Mouse (Mus musculus): ENCODE results near the gene Adarb1. TPM values are rescaled to one million over a fixed set of nuclear protein-coding genes. Genes with fewer than 3 reads are reported as not detected.

Gene Adarb1
- 5.6 and 6.9 TPM in 2 replicates for polyA plus RNA-seq (2015; fragmentation: Nextera tagmentation; extraction: Ambion mirVana)

- peak within 1 kb of the TSS; percentile 58; the same call in 1 of the 2 replicates for H3K27ac ChIP-seq (replicated peaks)
- no peaks in the 10 kb centered on the region for H3K36me3 ChIP-seq (ENCODE audit: control insufficient read depth, insufficient read depth, low read length)
- H3K9ac ChIP-seq (ENCODE audit: low read length) = peak within 1 kb of the TSS; percentile 66
- DNase-seq (ENCODE audit: low spot score) = peak; percentile 90
- no peak for TF ChIP-seq EP300 (optimal IDR thresholded peaks at IDR 0.05)
- no peak for TF ChIP-seq CTCF (IDR thresholded peaks at IDR 0.05; ENCODE audit: low read depth)
- WGBS = under 1% methylated on average over 49 of the region's 57 CpGs
- peak; percentile 94 for ATAC-seq (ENCODE audit: low FRiP score, low TSS enrichment)
- peak within 1 kb of the TSS; percentile 76 for H3K4me2 ChIP-seq (replicated peaks; ENCODE audit: low read depth)
- H3K4me1 ChIP-seq (replicated peaks; ENCODE audit: control insufficient read depth, insufficient read depth) = peaks cover 7% of the 10 kb centered on the region; the same call in 1 of the 2 replicates
- no peaks in the 10 kb centered on the region for H3K9me3 ChIP-seq (ENCODE audit: control insufficient read depth, low read length)
- peak within 1 kb of the TSS; percentile 82 for H3K4me3 ChIP-seq (ENCODE audit: low read depth, low read length)
- no peaks in the 10 kb centered on the region for H3K27me3 ChIP-seq (ENCODE audit: control insufficient read depth, insufficient read depth, low read length)
These were observed at the start of gene Adarb1 for GRCm38 (mm10) chr10:77418138-77418537. TSS of gene Adarb1 (minus strand) at chr10:77418270.

GRCm38 (mm10) chr10:77467407-77467806 is 49.3 kb upstream of the Adarb1 start:
- ATAC-seq (ENCODE audit: low FRiP score, low TSS enrichment) (no peak), DNase-seq (ENCODE audit: low spot score) (no peak)
- no peak for TF ChIP-seq EP300 (optimal IDR thresholded peaks at IDR 0.05)
- TF ChIP-seq CTCF (IDR thresholded peaks at IDR 0.05; ENCODE audit: low read depth) = no peak
- Histone ChIP-seq H3K4me3 (ENCODE audit: low read depth, low read length) (no peak overlapping the region), H3K27ac (replicated peaks) (no peak overlapping the region), H3K4me2 (replicated peaks; ENCODE audit: low read depth) (no peak overlapping the region), H3K27me3 (ENCODE audit: control insufficient read depth, insufficient read depth, low read length) (no peaks in the 10 kb centered on the region), H3K9ac (ENCODE audit: low read length) (no peak overlapping the region), H3K9me3 (ENCODE audit: control insufficient read depth, low read length) (no peaks in the 10 kb centered on the region), H3K4me1 (replicated peaks; ENCODE audit: control insufficient read depth, insufficient read depth) (peaks cover 11% of the 10 kb centered on the region; the same call in 1 of the 2 replicates), H3K36me3 (ENCODE audit: control insufficient read depth, insufficient read depth, low read length) (no peaks in the 10 kb centered on the region)
- WGBS = 72% methylated on average over 6 of the region's 6 CpGs

- ATAC-seq (ENCODE audit: low FRiP score, low TSS enrichment) (no peak), DNase-seq (ENCODE audit: low spot score) (no peak)
- H3K4me1 ChIP-seq (replicated peaks; ENCODE audit: control insufficient read depth, insufficient read depth) = peaks cover 8% of the 10 kb centered on the region; the same call in 1 of the 2 replicates
- no peaks in the 10 kb centered on the region for H3K9me3 ChIP-seq (ENCODE audit: control insufficient read depth, low read length)
- no peaks in the 10 kb centered on the region for H3K27me3 ChIP-seq (ENCODE audit: control insufficient read depth, insufficient read depth, low read length)
- no peak overlapping the region for H3K4me2 ChIP-seq (replicated peaks; ENCODE audit: low read depth)
- 46% methylated on average over 5 of the region's 5 CpGs for WGBS
- TF ChIP-seq EP300 (optimal IDR thresholded peaks at IDR 0.05) (no peak), CTCF (IDR thresholded peaks at IDR 0.05; ENCODE audit: low read depth) (no peak)
- H3K4me3 ChIP-seq (ENCODE audit: low read depth, low read length) = no peak overlapping the region
- no peak overlapping the region for H3K9ac ChIP-seq (ENCODE audit: low read length)
- H3K36me3 ChIP-seq (ENCODE audit: control insufficient read depth, insufficient read depth, low read length) = no peaks in the 10 kb centered on the region
- H3K27ac ChIP-seq (replicated peaks) = no peak overlapping the region
These were observed 47.8 kb upstream of the Adarb1 start for GRCm38 (mm10) chr10:77465902-77466301.

GRCm38 (mm10) chr10:77464181-77464936 is 46.3 kb upstream of the Adarb1 start:
- no peak for TF ChIP-seq EP300 (optimal IDR thresholded peaks at IDR 0.05)
- no peak for TF ChIP-seq CTCF (IDR thresholded peaks at IDR 0.05; ENCODE audit: low read depth)
- H3K27me3 ChIP-seq (ENCODE audit: control insufficient read depth, insufficient read depth, low read length) = no peaks in the 10 kb centered on the region
- no peak overlapping the region for H3K4me2 ChIP-seq (replicated peaks; ENCODE audit: low read depth)
- H3K36me3 ChIP-seq (ENCODE audit: control insufficient read depth, insufficient read depth, low read length) = no peaks in the 10 kb centered on the region
- H3K9ac ChIP-seq (ENCODE audit: low read length) = no peak overlapping the region
- DNase-seq (ENCODE audit: low spot score) (peak; percentile 31), ATAC-seq (ENCODE audit: low FRiP score, low TSS enrichment) (peak; percentile 77)
- peaks cover 8% of the 10 kb centered on the region; the same call in 1 of the 2 replicates for H3K4me1 ChIP-seq (replicated peaks; ENCODE audit: control insufficient read depth, insufficient read depth)
- no peaks in the 10 kb centered on the region for H3K9me3 ChIP-seq (ENCODE audit: control insufficient read depth, low read length)
- H3K4me3 ChIP-seq (ENCODE audit: low read depth, low read length) = no peak overlapping the region
- H3K27ac ChIP-seq (replicated peaks) = peak overlapping the region; percentile 56
- 27% methylated on average over 10 of the region's 10 CpGs for WGBS

GRCm38 (mm10) chr10:77461161-77461560 is 43.1 kb upstream of the Adarb1 start:
- Histone ChIP-seq H3K4me3 (ENCODE audit: low read depth, low read length) (no peak overlapping the region), H3K27me3 (ENCODE audit: control insufficient read depth, insufficient read depth, low read length) (no peaks in the 10 kb centered on the region), H3K36me3 (ENCODE audit: control insufficient read depth, insufficient read depth, low read length) (no peaks in the 10 kb centered on the region), H3K9me3 (ENCODE audit: control insufficient read depth, low read length) (no peaks in the 10 kb centered on the region), H3K9ac (ENCODE audit: low read length) (no peak overlapping the region), H3K27ac (replicated peaks) (no peak overlapping the region), H3K4me1 (replicated peaks; ENCODE audit: control insufficient read depth, insufficient read depth) (peaks cover 8% of the 10 kb centered on the region; the same call in 1 of the 2 replicates), H3K4me2 (replicated peaks; ENCODE audit: low read depth) (no peak overlapping the region)
- DNase-seq (ENCODE audit: low spot score) = no peak
- 88% methylated on average over 8 of the region's 8 CpGs for WGBS
- ATAC-seq (ENCODE audit: low FRiP score, low TSS enrichment) = no peak
- no peak for TF ChIP-seq CTCF (IDR thresholded peaks at IDR 0.05; ENCODE audit: low read depth)
- no peak for TF ChIP-seq EP300 (optimal IDR thresholded peaks at IDR 0.05)

GRCm38 (mm10) chr10:77457701-77458100 is 39.6 kb upstream of the Adarb1 start:
- no peaks in the 10 kb centered on the region for H3K27me3 ChIP-seq (ENCODE audit: control insufficient read depth, insufficient read depth, low read length)
- H3K27ac ChIP-seq (replicated peaks) = no peak overlapping the region
- no peak overlapping the region for H3K4me3 ChIP-seq (ENCODE audit: low read depth, low read length)
- no peaks in the 10 kb centered on the region for H3K9me3 ChIP-seq (ENCODE audit: control insufficient read depth, low read length)
- 81% methylated on average over 3 of the region's 3 CpGs for WGBS
- H3K4me1 ChIP-seq (replicated peaks; ENCODE audit: control insufficient read depth, insufficient read depth) = 0 out of 2 replicates have a peak, but pooled peaks cover 3% of the 10 kb centered on the region
- TF ChIP-seq CTCF (IDR thresholded peaks at IDR 0.05; ENCODE audit: low read depth) (no peak), EP300 (optimal IDR thresholded peaks at IDR 0.05) (no peak)
- no peaks in the 10 kb centered on the region for H3K36me3 ChIP-seq (ENCODE audit: control insufficient read depth, insufficient read depth, low read length)
- no peak overlapping the region for H3K9ac ChIP-seq (ENCODE audit: low read length)
- no peak overlapping the region for H3K4me2 ChIP-seq (replicated peaks; ENCODE audit: low read depth)
- no peak for DNase-seq (ENCODE audit: low spot score)
- ATAC-seq (ENCODE audit: low FRiP score, low TSS enrichment) = no peak

All from stomach, postnatal 0 days (tissue).